Mouse (Mus musculus) olfactory bulb, adult 2 months (tissue): ENCODE data around the gene Cabp7.

Source experiments
- CTCF ChIP-seq: fragments of 200-500 bp; IDR thresholded peaks from 2 replicates; pipeline ENCODE4 v1.5.1; 2012; ENCODE audit warnings: low read depth, mild to moderate bottlenecking, low read length, moderate library complexity; ENCODE audit not compliant: insufficient read depth
- POLR2A ChIP-seq: fragments of 200-500 bp; IDR thresholded peaks from 2 replicates; pipeline ENCODE4 v1.6.1; 2012; ENCODE audit warnings: mild to moderate bottlenecking, low read depth, low read length, moderate library complexity; ENCODE audit not compliant: insufficient read depth

GRCm38 (mm10) chr11:4789691-4790090, 43.1 kb upstream of the Cabp7 start:
- TF ChIP-seq CTCF: no peak
- no peak for TF ChIP-seq POLR2A
